ENCODE assay signal across 1 mouse cellular context in genomic region chr5:110287084-110287475, GRCm38 (mm10).
TF ChIP-seq lines count a peak whose summit lies in the region.

No protein-coding gene starts in this region.

TF ChIP-seq in CH12.LX, 34 proteins besides CTCF, POLR2A, EP300 and RAD21:
- TF ChIP-seq JUND (conservative IDR thresholded peaks at IDR 0.05; ENCODE audit: low read depth, low read length) (no peak), ZNF384 (IDR thresholded peaks at IDR 0.05; ENCODE audit: low read depth, low read length) (0 out of 2 replicates have a peak, but pooled peaks have one; percentile 7)
